Mouse (Mus musculus) mature B cell (primary cell): ENCODE measurements around the gene Chst15.

Experiments
- in situ Hi-C: fragments of 300-500 bp; cut with MboI; formaldehyde crosslinking; loops from 2 replicates; pipeline ENCODE4 v1.14.3; 2019

Gene Chst15

DNA sequence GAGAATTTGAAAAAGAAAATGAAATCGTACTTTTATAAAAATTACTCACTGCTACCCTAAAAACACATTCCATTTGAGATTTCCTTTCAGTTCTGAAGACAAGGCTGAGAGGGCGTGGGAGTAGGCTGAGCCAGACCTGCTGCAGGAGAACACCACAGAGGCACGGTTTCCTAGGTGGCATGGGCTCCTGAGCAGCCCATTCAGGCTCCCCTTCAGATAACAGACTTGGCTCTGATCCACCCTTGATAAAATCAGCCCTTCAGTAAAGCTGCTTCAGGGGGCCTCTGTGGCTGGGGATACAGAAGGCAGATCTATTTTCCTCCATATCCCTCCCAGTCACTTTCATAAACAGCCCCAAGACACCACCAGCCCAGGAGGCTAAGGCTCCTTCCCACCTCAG is 19.8 kb upstream of the Chst15 start:
- in situ Hi-C loops, result no loop called here

DNA sequence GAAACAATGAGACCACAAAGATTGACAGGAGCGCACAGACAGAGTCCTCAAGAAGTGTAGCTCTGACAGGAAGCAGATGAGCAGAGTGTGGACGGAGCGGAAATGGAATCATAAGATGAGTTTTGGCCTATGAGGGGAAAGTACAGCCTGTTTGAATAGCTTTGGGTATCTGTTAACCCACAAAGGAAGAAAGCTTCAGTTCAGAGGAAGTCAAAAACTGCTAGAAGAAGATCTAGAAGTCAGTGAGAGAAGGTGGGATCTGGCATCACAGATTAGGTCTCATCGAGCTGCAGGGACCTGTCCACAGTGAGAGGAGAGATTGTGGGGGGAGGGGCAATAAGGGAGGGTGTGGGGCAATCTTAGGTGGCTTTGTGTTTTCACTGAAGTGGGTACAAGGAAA is 18.3 kb upstream of the Chst15 start:
- in situ Hi-C loops, result no loop called here

DNA sequence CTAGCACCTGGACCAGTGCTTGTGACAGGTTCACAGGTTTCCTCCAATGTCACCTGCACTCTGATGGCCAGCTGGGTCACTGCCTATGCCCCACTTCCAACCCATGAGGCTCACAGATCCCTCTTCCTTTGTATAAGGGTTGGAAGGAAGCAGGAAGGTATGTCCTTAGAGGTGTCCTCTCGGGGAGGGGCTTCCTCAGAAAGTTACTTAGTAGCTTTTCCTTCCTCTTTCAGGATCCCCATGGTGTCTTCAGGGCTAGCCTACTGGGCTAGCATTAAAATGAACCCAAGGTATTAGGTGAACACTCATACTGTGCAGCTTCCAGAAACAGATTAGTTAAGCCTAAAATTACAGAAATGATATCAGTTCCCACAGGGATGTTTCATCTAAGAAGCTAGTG is 16.1 kb upstream of the Chst15 start:
- in situ Hi-C loops, result no loop called here

DNA sequence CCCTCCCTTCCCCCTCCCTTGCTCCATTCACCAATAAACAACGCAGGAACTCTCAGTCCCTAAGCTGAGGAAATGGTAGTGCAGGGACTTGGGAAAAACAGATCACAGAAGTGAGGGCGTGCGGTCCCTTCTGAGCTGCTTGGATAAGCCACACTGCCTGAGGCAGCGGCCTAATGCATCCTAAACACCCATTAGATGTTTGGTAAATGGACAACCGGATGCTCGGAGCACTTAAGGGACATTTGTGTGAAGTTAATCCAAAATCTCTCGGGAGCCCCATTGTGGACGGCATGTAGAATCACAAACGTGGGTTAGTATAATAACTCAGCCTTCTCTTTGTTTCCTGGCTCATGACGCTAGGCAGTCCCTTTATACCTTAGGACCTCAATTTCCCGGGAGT is 15.1 kb upstream of the Chst15 start:
- in situ Hi-C loops, result no loop called here

DNA sequence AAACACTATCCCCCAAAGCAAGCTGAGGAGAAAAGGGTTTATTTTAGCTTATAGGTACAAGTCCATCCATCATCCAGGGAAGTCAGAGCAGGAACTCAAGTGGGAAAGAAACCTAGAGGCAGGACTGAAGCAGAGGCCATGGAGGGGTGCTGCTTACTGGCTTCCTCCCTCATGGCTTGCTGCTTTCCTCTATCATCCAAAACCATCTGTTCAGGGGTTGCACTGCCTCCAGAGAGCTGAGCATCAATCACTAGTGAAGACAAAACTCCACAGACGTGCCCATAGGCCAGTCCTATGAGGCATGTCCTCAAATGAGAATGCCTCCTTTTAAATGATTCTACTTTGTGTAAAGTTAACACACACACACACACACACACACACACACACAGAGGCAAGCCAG is 13.2 kb upstream of the Chst15 start:
- in situ Hi-C loops, result no loop called here

DNA sequence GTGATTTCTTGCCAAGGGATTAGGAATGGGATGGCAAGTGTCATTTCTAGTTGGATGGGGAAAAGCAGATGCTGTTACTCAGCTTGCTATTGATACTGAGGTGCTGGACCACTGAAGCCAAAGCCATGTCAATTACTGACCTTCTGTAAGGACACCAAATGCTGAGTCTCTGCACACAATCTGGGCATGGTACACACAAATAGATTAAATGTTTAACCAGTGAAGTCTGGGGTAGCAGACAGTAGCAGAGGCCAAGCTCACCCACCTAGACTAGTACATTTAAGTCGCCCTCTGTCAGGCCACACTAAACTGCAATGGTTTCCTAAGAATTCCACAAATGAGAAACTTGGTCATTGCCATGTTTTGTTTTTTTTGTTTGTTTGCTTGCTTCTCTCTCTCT is 11.6 kb upstream of the Chst15 start:
- in situ Hi-C loops, result no loop called here

DNA sequence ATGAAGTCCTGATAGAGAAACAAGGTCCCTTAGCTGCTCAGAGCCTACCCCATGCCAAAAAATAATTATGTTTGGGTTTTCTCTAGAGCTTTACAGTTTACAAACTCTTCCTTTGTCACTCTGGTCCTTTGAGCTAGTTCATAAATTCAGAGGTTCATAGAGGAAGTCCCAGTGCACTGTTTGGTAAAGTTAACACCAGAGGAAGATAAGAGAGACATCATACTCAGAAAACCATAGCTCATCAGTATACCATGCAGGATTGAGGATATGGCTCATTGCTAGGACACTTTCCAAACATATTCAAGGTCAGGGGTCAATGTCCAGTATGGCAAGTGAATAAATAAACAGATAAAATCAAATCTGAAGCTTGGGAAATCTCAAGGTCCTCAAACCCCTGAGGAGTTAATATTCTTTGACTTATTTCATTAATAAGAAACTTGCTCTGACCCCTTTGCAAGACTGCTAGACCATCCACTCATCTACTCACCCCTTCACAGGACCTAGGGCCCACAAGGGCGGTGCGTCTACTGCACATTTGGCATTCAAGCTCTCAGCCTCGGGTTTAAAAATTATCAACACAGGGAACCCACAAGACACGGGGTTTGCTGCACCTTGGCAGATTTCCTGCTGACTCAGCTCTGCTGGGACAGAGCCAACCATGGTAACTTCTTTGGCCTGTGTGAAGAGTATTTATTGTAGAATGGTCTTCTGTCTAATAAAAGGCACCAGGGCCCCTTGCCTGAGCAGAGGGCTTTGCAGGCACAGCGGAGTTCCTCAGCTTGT is 8.7 kb upstream of the Chst15 start:
- in situ Hi-C loops, result no loop called here

DNA sequence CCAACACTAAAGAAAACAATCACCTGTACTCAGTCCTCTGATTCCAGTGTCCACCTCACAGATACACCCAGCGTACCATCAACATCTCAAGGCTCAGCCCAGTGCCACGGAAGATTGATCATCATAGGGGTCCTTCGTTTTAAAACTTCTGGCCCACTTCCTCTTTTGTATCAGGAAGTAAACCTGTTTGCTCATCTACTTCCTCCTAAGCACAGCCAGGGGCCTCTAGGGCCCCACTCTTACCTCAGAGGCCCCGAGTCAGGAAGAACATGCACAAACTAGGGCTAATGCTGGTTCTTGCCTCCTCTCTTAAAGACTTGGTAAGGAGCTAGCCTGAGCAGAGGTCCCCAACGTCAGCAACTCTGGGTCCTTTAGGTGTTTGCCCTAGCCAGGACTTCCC is 6.4 kb upstream of the Chst15 start:
- in situ Hi-C loops, result loop anchor here (5.0 kb wide), 1 partner anchor 39 kb away; no protein-coding TSS in a partner anchor

DNA sequence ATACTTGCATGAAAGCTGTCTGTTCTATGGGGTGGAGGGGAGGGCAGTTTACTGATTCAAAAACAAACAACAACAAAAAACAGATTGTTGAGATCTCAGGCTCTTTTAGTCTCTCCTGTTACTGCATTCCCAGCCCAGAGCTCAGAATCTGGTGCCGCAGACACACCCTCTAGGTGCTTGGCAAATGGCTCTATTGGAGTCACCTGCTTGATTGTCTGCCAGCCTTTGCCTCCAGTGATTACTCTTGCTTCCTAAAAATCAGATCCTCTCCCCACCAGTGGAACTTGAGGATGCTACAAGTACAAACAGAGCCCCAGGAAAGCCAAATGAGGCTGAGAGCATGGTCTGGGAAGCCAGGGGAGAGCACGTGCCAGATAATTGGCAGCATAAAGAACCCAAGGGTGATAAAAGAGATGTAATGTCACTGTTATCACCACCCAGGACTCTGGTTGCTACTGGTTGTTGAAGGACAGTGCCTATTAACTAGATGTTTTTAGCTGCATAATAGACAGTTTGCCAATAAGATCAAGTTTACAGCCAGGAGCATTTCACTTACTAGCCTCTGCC is 4.4 kb upstream of the Chst15 start:
- in situ Hi-C loops, result loop anchor here (5.0 kb wide), 1 partner anchor 41 kb away; no protein-coding TSS in a partner anchor

DNA sequence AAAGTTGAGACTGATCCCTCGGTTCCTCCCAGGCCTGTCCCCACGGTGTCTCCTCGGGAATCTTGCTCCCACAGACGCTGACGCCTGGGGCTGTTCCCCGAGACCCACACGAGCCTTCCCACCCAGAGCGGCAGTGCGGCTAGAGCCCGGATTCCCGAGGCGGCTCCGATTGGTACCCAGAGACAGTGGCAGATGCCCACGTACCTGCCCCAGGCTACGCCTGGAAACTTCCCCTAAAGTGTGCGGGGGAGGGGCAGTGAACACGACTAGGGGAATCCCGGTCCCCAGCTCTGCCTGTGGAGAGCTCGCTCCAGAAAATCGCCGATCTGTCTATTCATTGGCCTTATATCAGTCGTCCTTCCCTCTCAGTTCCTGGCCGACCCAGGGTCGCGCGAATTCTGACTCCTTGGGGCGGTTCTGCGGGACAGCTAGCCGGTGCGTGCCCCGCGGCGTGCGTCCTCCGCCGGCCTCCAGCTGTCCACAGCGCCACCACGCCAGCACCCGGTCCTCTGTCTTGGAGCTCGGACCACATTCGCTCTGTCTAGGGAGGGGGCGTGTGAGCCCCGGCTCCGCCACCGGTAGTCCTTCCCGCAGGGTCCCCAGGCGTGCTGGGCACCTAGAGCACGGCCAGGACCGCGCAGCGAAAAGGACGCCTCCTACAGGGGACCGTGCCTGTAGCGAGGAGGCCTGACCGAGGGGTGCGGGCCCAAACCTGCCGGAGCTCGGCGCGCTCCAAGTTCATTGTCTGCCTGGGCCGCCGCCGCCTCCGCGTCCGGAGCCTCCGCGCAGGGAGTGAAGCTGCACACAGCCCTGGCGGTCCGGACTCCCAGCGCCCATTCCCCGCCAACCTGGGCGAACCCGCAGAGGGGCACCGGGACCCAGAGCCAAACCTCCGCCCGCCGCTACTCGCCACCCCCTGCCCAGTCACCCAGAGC is 660 bp downstream of the Chst15 start:
- in situ Hi-C loops, result loop anchor here (5.0 kb wide), 1 partner anchor 156 kb away; no protein-coding TSS in a partner anchor

DNA sequence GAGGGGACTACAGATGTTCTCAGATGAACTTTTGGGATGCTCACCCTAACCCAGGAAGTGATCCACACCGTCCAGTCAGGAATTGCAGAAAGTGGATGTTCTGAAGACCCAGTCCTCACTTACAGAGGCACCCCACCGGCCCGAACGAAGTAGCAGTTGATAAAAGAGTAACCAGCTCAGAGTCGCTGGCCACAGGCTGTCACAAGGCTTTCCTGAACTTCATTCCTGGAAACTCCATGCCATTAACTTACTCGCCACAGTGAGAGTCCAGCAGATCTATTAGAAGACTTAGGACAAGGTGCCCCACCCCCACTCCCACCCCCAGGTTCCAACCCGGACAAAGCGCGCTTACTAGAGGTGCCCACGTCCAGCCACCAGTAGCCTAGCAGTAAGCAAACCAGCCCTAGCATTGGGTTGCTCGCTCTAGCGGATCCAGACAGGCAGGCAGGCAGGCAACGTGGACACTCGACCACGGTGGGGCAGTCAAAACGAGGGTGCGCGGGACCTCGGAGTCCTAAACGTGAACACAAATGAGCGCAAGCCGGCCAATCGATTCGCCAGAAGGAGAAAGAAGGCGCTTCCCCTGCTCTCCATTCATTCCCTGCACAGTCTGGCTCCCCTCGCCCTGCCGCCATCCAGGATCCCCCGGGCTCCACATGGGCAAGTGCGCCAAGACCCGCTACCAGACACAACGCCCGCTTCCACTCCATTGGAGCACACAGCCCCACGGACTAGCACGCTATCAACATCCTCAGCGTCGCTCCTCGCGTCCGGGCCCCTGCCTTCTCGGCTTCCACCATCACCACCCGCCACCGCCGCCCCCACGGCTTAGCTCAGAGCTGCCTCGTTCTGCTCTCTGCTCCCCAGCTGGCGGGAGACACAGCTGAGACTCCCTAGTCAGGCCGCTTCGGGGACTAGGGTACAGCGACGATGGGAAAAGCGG is 1.6 kb downstream of the Chst15 start:
- in situ Hi-C loops, result loop anchor here (5.0 kb wide), 1 partner anchor 157 kb away; no protein-coding TSS in a partner anchor

DNA sequence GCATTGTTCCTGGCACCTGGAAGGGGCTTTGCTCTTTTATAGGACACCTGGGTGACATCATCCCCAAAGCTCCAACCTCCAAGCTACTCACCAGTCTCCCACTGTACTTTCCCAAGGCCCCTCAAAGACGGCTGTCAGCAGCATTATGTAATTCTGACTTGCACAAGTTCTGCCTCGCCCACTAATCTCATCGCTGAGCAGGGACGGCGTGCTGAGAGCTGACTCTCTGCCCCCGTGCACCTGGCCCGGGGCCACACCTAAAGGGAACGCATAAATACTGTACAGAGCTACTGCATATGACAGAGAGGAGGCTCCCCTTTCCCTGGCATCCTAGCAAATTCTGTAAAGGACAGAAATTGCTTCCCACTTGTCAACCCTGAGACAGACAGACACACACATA is 4.6 kb downstream of the Chst15 start:
- in situ Hi-C loops, result no loop called here

DNA sequence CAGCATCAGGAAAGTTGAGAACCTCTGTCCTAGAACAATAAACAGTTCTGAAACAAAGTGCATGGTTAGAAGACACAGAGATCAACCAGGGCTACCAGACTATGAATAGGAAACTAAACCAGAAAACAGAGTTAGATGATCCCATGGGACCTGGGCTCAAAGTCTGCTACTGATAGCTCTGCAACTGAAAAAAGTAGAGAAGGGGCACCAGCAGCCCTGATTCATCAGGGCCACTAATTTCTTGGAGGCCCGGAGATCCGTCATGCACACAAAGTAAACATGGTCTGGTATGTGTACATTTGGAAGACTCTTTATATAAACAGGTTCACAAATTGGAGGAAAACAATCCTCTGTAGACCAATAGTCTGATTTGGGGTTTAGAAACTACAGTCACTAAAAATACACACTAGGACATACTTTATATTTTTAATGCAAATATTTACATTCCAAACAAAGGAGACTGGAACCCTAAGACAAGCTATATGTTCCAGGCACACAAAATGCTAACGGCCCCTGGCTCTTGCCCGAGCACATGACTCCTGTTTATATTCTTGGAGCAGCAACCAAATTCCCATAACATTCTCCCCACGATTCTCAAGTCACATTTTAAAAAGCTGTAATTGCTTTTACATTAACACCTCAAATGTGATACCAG is 8.4 kb downstream of the Chst15 start:
- in situ Hi-C loops, result no loop called here

DNA sequence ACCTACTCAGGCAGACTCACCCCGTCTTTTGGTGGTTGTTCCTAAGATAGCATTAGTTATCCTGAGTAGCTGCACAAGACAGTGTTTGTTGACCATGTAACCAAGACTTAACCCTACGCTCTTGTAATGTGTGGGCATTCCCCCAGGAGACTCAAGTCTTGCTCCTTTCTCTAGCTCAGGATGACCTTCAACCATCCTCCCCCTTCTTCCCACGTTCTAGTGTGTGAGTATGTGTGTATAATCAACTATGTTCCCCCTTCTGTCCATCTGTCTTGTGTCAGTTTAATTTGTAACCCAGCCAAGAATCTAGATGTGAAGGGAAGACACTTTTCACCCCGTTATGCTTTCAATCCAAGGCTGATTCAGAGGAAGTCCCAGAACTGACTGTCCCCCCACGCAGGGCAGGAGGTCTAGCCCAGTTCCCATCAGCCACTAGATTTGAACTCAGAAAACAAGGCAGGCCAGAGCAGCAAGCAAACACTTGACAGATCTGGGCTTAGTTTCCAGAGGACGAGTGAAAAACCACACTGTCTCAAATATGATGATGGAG is 9.2 kb downstream of the Chst15 start:
- in situ Hi-C loops, result no loop called here

DNA sequence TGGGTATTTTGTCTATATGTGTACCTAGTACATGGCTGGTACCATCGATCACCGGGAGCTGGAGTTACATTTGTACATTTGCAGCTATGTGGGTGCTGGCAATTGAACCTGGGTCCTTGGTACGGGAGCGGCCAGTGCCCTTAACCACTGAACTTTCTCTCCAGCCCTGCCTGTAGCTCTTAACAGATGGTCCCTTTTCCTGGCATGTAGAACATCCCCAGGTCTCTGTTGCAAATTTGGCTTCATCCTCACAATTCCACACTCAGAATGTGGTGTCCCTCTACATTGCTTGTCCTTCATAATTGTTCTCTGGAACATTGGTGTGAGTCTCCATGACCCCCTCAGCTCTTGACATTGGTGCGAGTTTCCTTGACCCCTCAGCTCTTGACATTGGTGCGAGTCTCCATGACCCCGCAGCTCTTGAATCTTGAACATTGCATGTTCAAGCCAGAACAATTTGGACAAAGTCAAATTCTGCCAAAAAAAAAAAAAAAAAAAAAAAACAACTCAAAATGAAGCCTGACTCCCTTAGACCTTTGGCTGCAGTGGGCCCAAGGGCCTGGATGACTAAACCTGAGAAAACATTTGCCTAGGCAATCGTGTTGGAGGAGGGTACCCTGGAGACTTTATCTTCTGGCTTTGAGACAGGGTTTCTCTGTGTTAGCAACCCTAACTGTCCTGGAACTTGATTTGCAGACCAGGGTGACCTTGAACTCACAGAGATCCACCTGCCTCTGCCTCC is 10.2 kb downstream of the Chst15 start:
- in situ Hi-C loops, result no loop called here

DNA sequence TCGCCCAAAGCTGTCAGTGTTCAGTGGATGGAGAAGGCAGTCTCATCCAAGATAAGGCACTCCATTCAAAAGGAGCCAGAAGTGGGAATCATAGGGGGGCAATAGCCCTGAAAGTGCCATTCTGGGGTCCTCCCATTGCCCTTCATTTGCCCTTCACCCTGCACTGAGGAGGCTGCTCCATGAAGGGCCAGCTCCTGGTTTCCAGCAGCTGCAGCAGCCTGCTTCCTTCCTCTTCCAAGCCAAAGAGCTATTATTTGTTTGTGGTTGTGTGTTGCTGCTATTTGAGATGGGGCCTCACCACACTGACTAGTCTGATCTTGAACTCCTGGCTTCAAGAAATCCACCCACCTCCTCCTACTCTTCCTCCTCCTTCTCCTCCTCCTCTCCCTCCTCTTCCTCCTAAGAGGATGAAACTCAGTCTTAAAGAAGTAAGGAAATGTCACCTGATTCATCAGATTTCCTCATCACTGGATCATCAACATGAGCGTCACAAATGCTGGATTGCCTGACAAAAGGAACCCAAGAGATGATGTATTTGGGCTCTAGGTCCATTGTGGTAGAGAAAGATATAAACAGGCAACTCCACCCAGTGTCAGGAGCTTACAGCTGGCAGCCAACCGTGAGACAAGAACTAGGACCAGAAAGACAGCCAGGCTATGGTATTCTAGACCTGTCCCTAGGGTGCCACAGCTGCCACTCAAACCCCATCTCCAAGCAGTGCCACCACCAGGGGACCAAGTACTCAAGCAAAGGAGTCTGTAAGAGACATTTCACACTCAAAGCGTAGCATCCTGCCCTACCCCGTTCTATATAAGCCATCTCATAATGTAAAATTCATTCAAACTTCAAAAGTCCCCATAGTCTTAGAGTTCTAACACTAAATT is 11.3 kb downstream of the Chst15 start:
- in situ Hi-C loops, result no loop called here

DNA sequence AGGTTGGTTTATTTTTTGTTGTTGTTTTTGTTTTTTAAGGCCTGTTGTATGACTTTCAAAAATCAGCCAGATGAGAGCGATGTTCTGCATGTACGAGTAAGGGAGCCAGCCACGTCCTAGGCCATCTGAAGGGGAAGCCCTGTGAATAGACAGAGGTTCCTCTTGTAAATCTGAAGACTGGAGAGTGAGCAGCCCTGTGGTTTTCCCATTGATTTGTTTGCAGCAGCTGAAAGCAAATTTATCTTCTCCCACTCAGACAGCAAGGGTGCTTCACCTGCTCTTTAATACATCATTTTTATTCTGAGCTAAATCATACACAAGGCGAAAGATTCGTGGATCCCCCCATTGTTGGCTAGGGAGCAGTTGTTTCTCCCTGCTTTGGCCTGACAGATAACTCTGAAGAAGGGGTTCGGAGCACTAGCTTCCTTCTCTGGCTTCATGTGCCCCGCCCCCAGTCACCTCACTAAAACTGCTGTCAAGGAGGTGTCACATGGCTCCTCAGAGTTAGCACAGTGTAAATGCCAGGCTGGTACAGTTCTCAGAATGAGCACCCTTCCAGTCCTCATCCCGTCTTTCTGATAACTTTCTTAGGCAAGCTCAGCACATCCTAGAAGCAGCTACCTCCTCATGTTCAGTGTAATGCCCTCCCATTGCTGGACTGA is 12.5 kb downstream of the Chst15 start:
- in situ Hi-C loops, result no loop called here

DNA sequence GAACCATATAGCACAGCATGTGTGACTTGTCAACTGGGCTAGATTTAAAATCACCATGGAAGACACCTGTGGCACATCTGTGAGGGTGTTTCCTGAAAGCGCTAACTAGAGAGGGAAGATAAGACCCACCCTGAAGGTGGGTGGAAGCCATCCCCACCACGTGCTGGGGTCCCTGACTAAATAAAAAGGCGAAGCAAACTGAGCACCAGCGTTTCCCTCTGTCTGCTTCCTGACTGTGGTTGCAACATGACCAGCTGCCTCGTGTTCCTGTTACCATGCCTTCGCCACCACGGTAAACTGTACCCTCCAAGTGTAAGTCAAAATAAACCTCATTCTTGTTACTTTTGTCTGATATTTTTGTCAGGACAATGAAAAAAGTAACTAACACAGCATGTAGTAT is 13.0 kb downstream of the Chst15 start:
- in situ Hi-C loops, result no loop called here
